Mouse (Mus musculus): ENCODE data around the gene Fhl3. TPM values are rescaled to one million over a fixed set of nuclear protein-coding genes. Genes with fewer than 3 reads are reported as not detected.
"Not testable (repeated sequence)": the region's sequence is repeated elsewhere in the genome, so short reads cannot be mapped to it uniquely, and the experiment has no call there.

Fhl3 gene
- polyA plus RNA-seq, 1 experiment from 2014 or later, result 11.6 TPM

GRCm38 (mm10) chr4:124701916-124702315 lies 1.4 kb downstream of the Fhl3 start:
- Histone ChIP-seq H3K27ac (replicated peaks; ENCODE audit: low read depth, low read length) (no peak overlapping the region; the same call in 1 of the 2 replicates), H3K4me1 (ENCODE audit: control insufficient read depth, insufficient read depth, low read length) (peaks cover 45% of the 10 kb centered on the region), H3K36me3 (ENCODE audit: control insufficient read depth, insufficient read depth, low read length) (no peaks in the 10 kb centered on the region), H3K27me3 (ENCODE audit: control insufficient read depth, insufficient read depth, low read length) (no peaks in the 10 kb centered on the region), H3K9ac (ENCODE audit: low read length) (peak overlapping the region; percentile 86), H3K4me2 (ENCODE audit: low read depth, severe bottlenecking) (peak overlapping the region; percentile 82), H3K4me3 (ENCODE audit: low read depth, low read length) (peak overlapping the region; percentile 90), H3K9me3 (ENCODE audit: control insufficient read depth, low read length) (no peaks in the 10 kb centered on the region)
- ATAC-seq (ENCODE audit: insufficient number of reproducible peaks, low FRiP score, low TSS enrichment, low read depth), result no peak
- no peak for DNase-seq (ENCODE audit: low spot score)
- WGBS, result 45% methylated on average over 2 of the region's 5 CpGs

- Histone ChIP-seq H3K4me1 (ENCODE audit: control insufficient read depth, insufficient read depth, low read length) (peaks cover 50% of the 10 kb centered on the region), H3K27ac (replicated peaks; ENCODE audit: low read depth, low read length) (peak overlapping the region; percentile 90), H3K4me2 (ENCODE audit: low read depth, severe bottlenecking) (peak overlapping the region; percentile 39; the same call in 1 of the 2 replicates), H3K36me3 (ENCODE audit: control insufficient read depth, insufficient read depth, low read length) (no peaks in the 10 kb centered on the region), H3K9me3 (ENCODE audit: control insufficient read depth, low read length) (no peaks in the 10 kb centered on the region), H3K9ac (ENCODE audit: low read length) (0 out of 2 replicates have a peak overlapping the region, but pooled peaks have one; percentile 32), H3K4me3 (ENCODE audit: low read depth, low read length) (peak overlapping the region; percentile 10; the same call in 1 of the 2 replicates), H3K27me3 (ENCODE audit: control insufficient read depth, insufficient read depth, low read length) (no peaks in the 10 kb centered on the region)
- WGBS, result 13% methylated on average over 2 of the region's 2 CpGs
- DNase-seq (ENCODE audit: low spot score) (peak; percentile 24), ATAC-seq (ENCODE audit: insufficient number of reproducible peaks, low FRiP score, low TSS enrichment, low read depth) (no peak)
These were observed 2.9 kb downstream of the Fhl3 start for GRCm38 (mm10) chr4:124703406-124703805.

- Histone ChIP-seq H3K4me2 (ENCODE audit: low read depth, severe bottlenecking) (peak overlapping the region; percentile 39), H3K9me3 (ENCODE audit: control insufficient read depth, low read length) (no peaks in the 10 kb centered on the region), H3K27ac (replicated peaks; ENCODE audit: low read depth, low read length) (peak overlapping the region; percentile 90), H3K9ac (ENCODE audit: low read length) (peak overlapping the region; percentile 58), H3K27me3 (ENCODE audit: control insufficient read depth, insufficient read depth, low read length) (no peaks in the 10 kb centered on the region), H3K4me3 (ENCODE audit: low read depth, low read length) (peak overlapping the region; percentile 16), H3K4me1 (ENCODE audit: control insufficient read depth, insufficient read depth, low read length) (peaks cover 55% of the 10 kb centered on the region), H3K36me3 (ENCODE audit: control insufficient read depth, insufficient read depth, low read length) (no peaks in the 10 kb centered on the region)
- peak; percentile 63 for DNase-seq (ENCODE audit: low spot score)
- 6% methylated on average over 6 of the region's 6 CpGs for WGBS
- ATAC-seq (ENCODE audit: insufficient number of reproducible peaks, low FRiP score, low TSS enrichment, low read depth), result no peak
These were observed 3.6 kb downstream of the Fhl3 start for GRCm38 (mm10) chr4:124703881-124704796.

- ATAC-seq (ENCODE audit: insufficient number of reproducible peaks, low FRiP score, low TSS enrichment, low read depth), result no peak
- H3K4me2 ChIP-seq (ENCODE audit: low read depth, severe bottlenecking), result peak overlapping the region; percentile 39
- WGBS, result 27% methylated on average over 11 of the region's 11 CpGs
- H3K27ac ChIP-seq (replicated peaks; ENCODE audit: low read depth, low read length), result peak overlapping the region; percentile 90
- H3K4me3 ChIP-seq (ENCODE audit: low read depth, low read length), result peak overlapping the region; percentile 16
- peaks cover 57% of the 10 kb centered on the region for H3K4me1 ChIP-seq (ENCODE audit: control insufficient read depth, insufficient read depth, low read length)
- H3K36me3 ChIP-seq (ENCODE audit: control insufficient read depth, insufficient read depth, low read length), result no peaks in the 10 kb centered on the region
- DNase-seq (ENCODE audit: low spot score), result peak; percentile 57
- H3K27me3 ChIP-seq (ENCODE audit: control insufficient read depth, insufficient read depth, low read length), result no peaks in the 10 kb centered on the region
- H3K9me3 ChIP-seq (ENCODE audit: control insufficient read depth, low read length), result no peaks in the 10 kb centered on the region
- peak overlapping the region; percentile 58 for H3K9ac ChIP-seq (ENCODE audit: low read length)
These were observed 4.4 kb downstream of the Fhl3 start for GRCm38 (mm10) chr4:124704797-124705474.

GRCm38 (mm10) chr4:124705661-124706269 lies 5.3 kb downstream of the Fhl3 start:
- Histone ChIP-seq H3K4me1 (ENCODE audit: control insufficient read depth, insufficient read depth, low read length) (peaks cover 62% of the 10 kb centered on the region), H3K9ac (ENCODE audit: low read length) (0 out of 2 replicates have a peak overlapping the region, but pooled peaks have one; percentile 7), H3K4me2 (ENCODE audit: low read depth, severe bottlenecking) (no peak overlapping the region), H3K36me3 (ENCODE audit: control insufficient read depth, insufficient read depth, low read length) (no peaks in the 10 kb centered on the region), H3K27me3 (ENCODE audit: control insufficient read depth, insufficient read depth, low read length) (no peaks in the 10 kb centered on the region), H3K27ac (replicated peaks; ENCODE audit: low read depth, low read length) (peak overlapping the region; percentile 90; the same call in 1 of the 2 replicates), H3K4me3 (ENCODE audit: low read depth, low read length) (no peak overlapping the region), H3K9me3 (ENCODE audit: control insufficient read depth, low read length) (no peaks in the 10 kb centered on the region)
- 92% methylated on average over 23 of the region's 23 CpGs for WGBS
- no peak for DNase-seq (ENCODE audit: low spot score)
- ATAC-seq (ENCODE audit: insufficient number of reproducible peaks, low FRiP score, low TSS enrichment, low read depth), result no peak

GRCm38 (mm10) chr4:124707381-124708199 lies 7.1 kb downstream of the Fhl3 start:
- H3K9me3 ChIP-seq (ENCODE audit: control insufficient read depth, low read length); H3K36me3 ChIP-seq (ENCODE audit: control insufficient read depth, insufficient read depth, low read length); H3K9ac ChIP-seq (ENCODE audit: low read length); H3K27me3 ChIP-seq (ENCODE audit: control insufficient read depth, insufficient read depth, low read length); H3K4me2 ChIP-seq (ENCODE audit: low read depth, severe bottlenecking); ATAC-seq (ENCODE audit: insufficient number of reproducible peaks, low FRiP score, low TSS enrichment, low read depth); DNase-seq (ENCODE audit: low spot score); H3K4me3 ChIP-seq (ENCODE audit: low read depth, low read length): not testable (repeated sequence)
- 87% methylated on average over 25 of the region's 25 CpGs for WGBS
- Histone ChIP-seq H3K4me1 (ENCODE audit: control insufficient read depth, insufficient read depth, low read length) (peaks cover 52% of the 10 kb centered on the region), H3K27ac (replicated peaks; ENCODE audit: low read depth, low read length) (peak overlapping the region; percentile 99)

- Histone ChIP-seq H3K27ac (replicated peaks; ENCODE audit: low read depth, low read length) (peak overlapping the region; percentile 99), H3K4me1 (ENCODE audit: control insufficient read depth, insufficient read depth, low read length) (peaks cover 51% of the 10 kb centered on the region), H3K4me2 (ENCODE audit: low read depth, severe bottlenecking) (peak overlapping the region; percentile 43; the same call in 1 of the 2 replicates)
- H3K9me3 ChIP-seq (ENCODE audit: control insufficient read depth, low read length); H3K27me3 ChIP-seq (ENCODE audit: control insufficient read depth, insufficient read depth, low read length); H3K4me3 ChIP-seq (ENCODE audit: low read depth, low read length); H3K36me3 ChIP-seq (ENCODE audit: control insufficient read depth, insufficient read depth, low read length); H3K9ac ChIP-seq (ENCODE audit: low read length); DNase-seq (ENCODE audit: low spot score): not testable (repeated sequence)
- WGBS, result 17% methylated on average over 1 of the region's 1 CpGs
- peak; percentile 1; the same call in 1 of the 2 replicates for ATAC-seq (ENCODE audit: insufficient number of reproducible peaks, low FRiP score, low TSS enrichment, low read depth)
These were observed 7.7 kb downstream of the Fhl3 start for GRCm38 (mm10) chr4:124708200-124708517.
